ENCODE assay signal across 9 mouse cellular contexts in genomic region chr6:51875884-51876626, GRCm38 (mm10).
DNase-seq lines count a peak whose midpoint lies in the region; ATAC-seq and TF ChIP-seq lines count a peak whose summit lies in the region.
"Had no signal": no experiment of that assay in that cellular context is flagged by ENCODE, and none has a peak within 500 bp of the region (broad histone marks: within the 10 kb centered on the region; RNA-seq: fewer than 3 reads in every experiment).

No protein-coding gene starts in this region.

- H3K27ac ChIP-seq in brown adipose tissue, adult 24 weeks (replicated peaks; ENCODE audit: low read depth, low read length): peak overlapping the region; percentile 59
- H3K27ac ChIP-seq in intestine, embryonic 16.5 days (ENCODE audit: low read length): no peak overlapping the region
- H3K27ac ChIP-seq in lung, postnatal 0 days (ENCODE audit: low read length): peak overlapping the region; percentile 58

- no peak for TF ChIP-seq CTCF in lung, adult 2 months (IDR thresholded peaks at IDR 0.05; ENCODE audit: insufficient read depth, low read length)
- TF ChIP-seq CTCF in lung, postnatal 0 days (IDR thresholded peaks at IDR 0.05): peak; percentile 69

- no peaks in the 10 kb centered on the region for H3K9me3 ChIP-seq in intestine, embryonic 16.5 days (ENCODE audit: control insufficient read depth, low read length)
- H3K9me3 ChIP-seq in lung, postnatal 0 days (ENCODE audit: low read length): no peaks in the 10 kb centered on the region

- peaks cover 28% of the 10 kb centered on the region for H3K4me1 ChIP-seq in lung, adult 2 months (ENCODE audit: control insufficient read depth, insufficient read depth, low read length)
- H3K4me1 ChIP-seq in brown adipose tissue, adult 24 weeks (ENCODE audit: control insufficient read depth, insufficient read depth, insufficient read length, low read length): peaks cover 26% of the 10 kb centered on the region
- H3K4me1 ChIP-seq in intestine, embryonic 16.5 days (ENCODE audit: control insufficient read depth, insufficient read depth, low read length): peaks cover 10% of the 10 kb centered on the region
- peaks cover 9% of the 10 kb centered on the region for H3K4me1 ChIP-seq in lung, postnatal 0 days (ENCODE audit: insufficient read depth, low read depth, low read length)

- H3K4me2 ChIP-seq in intestine, embryonic 16.5 days (ENCODE audit: low read depth, low read length): no peak overlapping the region
- H3K4me2 ChIP-seq in lung, postnatal 0 days (replicated peaks; ENCODE audit: low read depth, low read length): no peak overlapping the region

- H3K36me3 ChIP-seq in intestine, embryonic 16.5 days (ENCODE audit: control insufficient read depth, insufficient read depth, low read length): no peaks in the 10 kb centered on the region
- no peaks in the 10 kb centered on the region for H3K36me3 ChIP-seq in lung, postnatal 0 days (ENCODE audit: insufficient read depth, low read length)

- H3K27me3 ChIP-seq in intestine, embryonic 16.5 days (replicated peaks; ENCODE audit: control insufficient read depth, insufficient read depth, low read length): no peaks in the 10 kb centered on the region
- no peaks in the 10 kb centered on the region for H3K27me3 ChIP-seq in lung, postnatal 0 days (replicated peaks; ENCODE audit: insufficient read depth, low read length)

- no peak overlapping the region for H3K4me3 ChIP-seq in lung, adult 2 months (replicated peaks; ENCODE audit: extremely low read depth, low read depth, low read length)
- no peak overlapping the region for H3K4me3 ChIP-seq in brown adipose tissue, adult 24 weeks (ENCODE audit: insufficient read depth, low read depth, low read length)
- no peak overlapping the region for H3K4me3 ChIP-seq in intestine, embryonic 16.5 days (ENCODE audit: low read length)
- H3K4me3 ChIP-seq in lung, postnatal 0 days (ENCODE audit: low read depth, low read length): no peak overlapping the region
- H3K4me3 ChIP-seq: erythroblast, embryonic 14.5 days had no signal

- 0 out of 2 replicates have a peak, but pooled peaks have one; percentile 33 for ATAC-seq in intestine, embryonic 16.5 days
- peak; percentile 64 for ATAC-seq in lung, postnatal 0 days

- 33% methylated on average over 6 of the region's 6 CpGs for WGBS in lung, adult 2 months
- WGBS in intestine, embryonic 16.5 days: 52% methylated on average over 6 of the region's 6 CpGs
- WGBS in lung, postnatal 0 days: 16% methylated on average over 6 of the region's 6 CpGs

- peak; percentile 49; the same call in 1 of the 2 replicates for TF ChIP-seq EP300 in lung, postnatal 0 days (IDR thresholded peaks at IDR 0.05)

- DNase-seq in lung, adult 18-20 months: peak; percentile 22 to 60
- no peak for DNase-seq in lung, adult 2 months
- peak; percentile 86 for DNase-seq in lung, postnatal 0 days (ENCODE audit: low spot score)
- no peak for DNase-seq in frontal cortex, adult 2 months (ENCODE audit: extremely low spot score in 1 of 2, low spot score in 1 of 2)
- no peak for DNase-seq in right cerebral cortex, adult 18-20 months
- DNase-seq in layer of hippocampus, postnatal 14 days (ENCODE audit: low spot score in 2 of 2): no peak

- no peak for TF ChIP-seq POLR2A in lung, adult 2 months (IDR thresholded peaks at IDR 0.05; ENCODE audit: borderline replicate concordance, extremely low read depth, low read depth, low read length)

- no peak overlapping the region for H3K9ac ChIP-seq in intestine, embryonic 16.5 days (ENCODE audit: low read depth, low read length)
- no peak overlapping the region for H3K9ac ChIP-seq in lung, postnatal 0 days (replicated peaks; ENCODE audit: low read depth)

Comparison
In these comparisons a context has a peak if more than half of its experiments do, and no peak if none do; other contexts are left out.
1. DNase-seq: peak in lung, adult 18-20 months (2 of 2) and lung, postnatal 0 days (single experiment); none in lung, adult 2 months (single experiment), frontal cortex, adult 2 months (0 of 2), right cerebral cortex, adult 18-20 months (single experiment) and layer of hippocampus, postnatal 14 days (0 of 2).